Mouse (Mus musculus) intestine, postnatal 0 days (tissue): ENCODE measurements around the gene Tmem268. TPM values are rescaled to one million over a fixed set of nuclear protein-coding genes. Genes with fewer than 3 reads are reported as not detected.

ENCODE experiments used
- ATAC-seq: fragments of 200-750 bp; cut with Nextera tagmentation; 2 replicates; pipeline ENCODE4 v1.8.0; 2017; ENCODE audit warnings: mild to moderate bottlenecking, moderate TSS enrichment, moderate library complexity
- H3K27ac ChIP-seq: fragments of 300-500 bp; sonication (generic); 2 replicates; pipeline ENCODE4 v1.5.1; 2014; ENCODE audit warnings: mild to moderate bottlenecking, low read depth, low read length, moderate library complexity
- H3K27me3 ChIP-seq: fragments of 300-500 bp; sonication (generic); replicated peaks from 2 replicates; pipeline ENCODE4 v1.6.1; 2014; ENCODE audit warnings: low read length, mixed read lengths; ENCODE audit not compliant: control insufficient read depth, insufficient read depth
- H3K36me3 ChIP-seq: fragments of 300-500 bp; sonication (generic); 2 replicates; pipeline ENCODE4 v1.6.1; 2014; ENCODE audit warnings: mild to moderate bottlenecking, moderate library complexity; ENCODE audit not compliant: control insufficient read depth, insufficient read depth
- H3K4me1 ChIP-seq: fragments of 300-500 bp; sonication (generic); replicated peaks from 2 replicates; pipeline ENCODE4 v1.6.1; 2014; ENCODE audit warnings: antibody characterized with exemption, low read length, mixed read lengths; ENCODE audit not compliant: control insufficient read depth, insufficient read depth
- H3K4me2 ChIP-seq: fragments of 300-500 bp; sonication (generic); replicated peaks from 2 replicates; pipeline ENCODE4 v1.6.1; 2014; ENCODE audit warnings: low read depth, mild to moderate bottlenecking, moderate library complexity
- H3K4me3 ChIP-seq: fragments of 300-500 bp; sonication (generic); 2 replicates; pipeline ENCODE4 v1.5.1; 2014; ENCODE audit warnings: low read depth, low read length
- H3K9ac ChIP-seq: fragments of 300-500 bp; sonication (generic); 2 replicates; pipeline ENCODE4 v1.6.1; 2014; ENCODE audit warnings: mild to moderate bottlenecking, low read depth, low read length
- H3K9me3 ChIP-seq: fragments of 300-500 bp; sonication (generic); 2 replicates; pipeline ENCODE4 v1.6.1; 2016; ENCODE audit warnings: mixed run types; ENCODE audit not compliant: control insufficient read depth
- CTCF ChIP-seq: sonication (generic); IDR thresholded peaks from 2 replicates; pipeline ENCODE4 v1.5.1; 2016; ENCODE audit warnings: low read depth, mild to moderate bottlenecking, control low read depth, antibody characterized with exemption, moderate library complexity
- WGBS: fragments of 180-500 bp; shearing (Covaris S2); extraction: QIAGEN DNeasy Blood & Tissue Kit; methylation state at CpG from one replicate; pipeline ENCODE4 v1.1.7; 2014; 5-methylcytosine and 5-hydroxymethylcytosine counted together
- polyA plus RNA-seq: library from polyadenylated mRNA; unstranded; fragments of >200 nt; fragmentation: Nextera tagmentation; extraction: Ambion mirVana; gene quantifications from 2 replicates; pipeline ENCODE4 v1.2.1, GENCODE M21; 2015

Gene Tmem268
- polyA plus RNA-seq, 1 experiment from 2014 or later = 15.5 TPM

DNA sequence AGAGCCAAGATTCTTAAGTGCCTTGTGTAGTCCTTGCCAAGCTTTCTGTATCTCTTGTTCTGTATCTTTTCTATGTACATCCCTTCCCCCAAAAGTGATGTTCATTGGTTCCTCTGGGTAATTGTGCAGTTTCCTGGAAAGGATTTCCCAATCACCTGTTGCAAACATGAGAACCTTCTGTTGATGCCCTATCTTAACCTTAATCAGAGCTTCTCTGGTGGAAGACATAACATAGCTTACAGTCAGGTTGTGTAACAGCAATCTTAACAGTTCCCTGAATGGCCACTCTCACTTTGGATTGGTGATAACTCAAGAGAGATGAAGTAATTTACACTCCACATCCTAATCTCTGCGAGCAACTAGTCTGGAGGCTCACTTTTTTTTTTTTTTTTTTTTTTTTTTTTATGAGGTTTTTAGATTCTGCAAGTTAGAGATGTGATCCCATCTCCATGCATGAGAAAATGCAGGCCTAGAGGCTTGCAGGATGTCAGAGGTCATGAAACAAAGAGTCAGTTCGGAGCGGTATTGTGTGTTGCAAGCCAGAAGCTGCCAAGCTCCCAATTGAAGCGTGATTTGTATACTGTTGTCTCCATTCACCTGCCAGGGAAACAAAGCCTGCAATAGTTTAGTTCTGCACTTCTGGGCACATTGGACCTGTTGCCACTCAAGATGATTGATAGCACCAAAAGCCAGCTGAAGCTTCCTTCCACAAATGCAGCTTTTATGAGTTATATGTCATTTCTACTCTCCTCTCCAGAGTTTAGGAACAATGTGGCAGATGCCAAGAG, 4.6 kb upstream of the Tmem268 start:
- ATAC-seq = no peak
- Histone ChIP-seq H3K27me3 (no peaks in the 10 kb centered on the region), H3K36me3 (peaks cover 34% of the 10 kb centered on the region), H3K4me3 (no peak overlapping the region), H3K4me2 (no peak overlapping the region), H3K4me1 (peaks cover 4% of the 10 kb centered on the region; the same call in 1 of the 2 replicates), H3K27ac (no peak overlapping the region), H3K9ac (no peak overlapping the region), H3K9me3 (no peaks in the 10 kb centered on the region)
- no peak for TF ChIP-seq CTCF
- WGBS = 62% methylated on average over 4 of the region's 4 CpGs

GRCm38 (mm10) chr4:63554616-63555015, 4.0 kb upstream of the Tmem268 start:
- ATAC-seq = no peak
- Histone ChIP-seq H3K9me3 (no peaks in the 10 kb centered on the region), H3K36me3 (peaks cover 28% of the 10 kb centered on the region), H3K4me2 (no peak overlapping the region), H3K9ac (no peak overlapping the region), H3K4me3 (no peak overlapping the region), H3K27me3 (no peaks in the 10 kb centered on the region), H3K4me1 (peaks cover 4% of the 10 kb centered on the region; the same call in 1 of the 2 replicates), H3K27ac (no peak overlapping the region)
- TF ChIP-seq CTCF = no peak
- WGBS = 32% methylated on average over 3 of the region's 3 CpGs

DNA sequence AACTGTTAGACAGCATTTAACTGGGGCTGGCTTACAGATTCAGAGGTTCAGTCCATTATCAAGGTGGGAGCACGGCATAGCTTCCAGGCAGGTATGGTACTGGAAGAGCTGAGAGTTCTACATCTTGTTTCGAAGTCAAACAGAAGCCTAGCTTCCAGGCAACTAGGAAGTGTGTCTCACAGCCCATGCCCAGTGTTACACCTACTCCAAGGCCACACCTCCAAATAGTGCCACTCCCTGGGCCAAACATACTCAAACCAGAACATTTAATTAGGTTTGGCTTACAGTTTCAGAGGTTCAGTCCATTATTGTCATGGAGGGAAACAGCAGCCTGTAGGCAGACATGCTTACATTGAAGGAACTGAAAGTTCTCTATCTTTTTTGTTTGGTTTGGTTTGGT, 3.5 kb upstream of the Tmem268 start:
- TF ChIP-seq CTCF = no peak
- no peak overlapping the region for H3K4me3 ChIP-seq
- H3K4me1 ChIP-seq = peaks cover 4% of the 10 kb centered on the region; the same call in 1 of the 2 replicates
- H3K9me3 ChIP-seq = no peaks in the 10 kb centered on the region
- no peak overlapping the region for H3K9ac ChIP-seq
- WGBS = 83% methylated on average over 2 of the region's 2 CpGs
- no peak for ATAC-seq
- peaks cover 26% of the 10 kb centered on the region for H3K36me3 ChIP-seq
- no peaks in the 10 kb centered on the region for H3K27me3 ChIP-seq
- no peak overlapping the region for H3K27ac ChIP-seq
- H3K4me2 ChIP-seq = no peak overlapping the region

GRCm38 (mm10) chr4:63556665-63557064, 1.9 kb upstream of the Tmem268 start:
- Histone ChIP-seq H3K9ac (no peak overlapping the region), H3K27ac (no peak overlapping the region), H3K4me1 (peaks cover 13% of the 10 kb centered on the region; the same call in 1 of the 2 replicates), H3K36me3 (peaks cover 13% of the 10 kb centered on the region), H3K4me3 (no peak overlapping the region), H3K9me3 (no peaks in the 10 kb centered on the region), H3K4me2 (no peak overlapping the region), H3K27me3 (no peaks in the 10 kb centered on the region)
- 53% methylated on average over 5 of the region's 5 CpGs for WGBS
- ATAC-seq = no peak
- no peak for TF ChIP-seq CTCF

DNA sequence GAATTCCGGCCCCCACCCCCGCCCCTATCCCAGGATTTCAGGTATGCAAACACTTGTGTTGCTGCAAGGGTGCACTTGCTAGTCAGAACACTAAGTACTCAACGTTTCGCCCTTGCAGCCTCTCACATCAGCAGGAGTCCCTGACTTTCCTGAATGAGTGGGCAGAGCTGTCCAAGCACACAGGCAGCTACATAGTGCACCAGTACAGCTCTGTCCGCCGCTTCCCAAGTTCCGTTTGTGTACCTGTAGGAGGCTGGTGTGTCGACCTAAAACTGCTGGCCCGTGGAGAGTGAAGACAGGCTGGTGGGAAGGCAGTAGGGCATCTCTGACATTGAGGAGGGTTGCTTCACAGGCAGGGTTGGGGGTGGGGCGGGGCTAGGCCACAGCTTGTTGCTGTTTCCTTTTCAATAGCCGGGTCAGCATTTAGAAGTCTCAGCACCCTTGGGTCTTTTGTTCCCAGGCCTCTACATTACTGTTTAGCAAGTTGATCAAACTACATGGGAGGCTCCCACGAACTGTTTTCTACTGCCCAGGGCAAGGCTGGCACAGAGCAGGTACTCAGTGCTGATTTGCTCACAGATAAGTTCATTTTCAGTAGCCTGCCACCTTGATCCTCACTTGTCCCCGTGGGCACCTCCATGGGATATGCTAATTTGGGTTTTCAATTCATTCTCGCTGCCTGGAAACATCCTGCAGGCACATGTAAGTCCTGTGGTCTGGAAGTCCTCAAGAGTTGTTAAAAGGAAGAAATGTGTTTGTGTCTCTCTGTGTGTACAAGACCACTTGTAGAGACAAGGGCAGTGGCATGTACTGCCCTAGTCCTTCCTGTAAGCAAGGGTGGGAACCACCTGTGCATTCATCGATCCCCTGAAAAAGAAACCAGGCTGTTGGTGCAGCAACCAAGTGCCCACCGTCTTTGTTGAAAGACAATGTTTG, 1.2 kb upstream of the Tmem268 start:
- peak overlapping the region; percentile 83 for H3K4me2 ChIP-seq
- 36% methylated on average over 16 of the region's 16 CpGs for WGBS
- no peak for ATAC-seq
- H3K27ac ChIP-seq = peak overlapping the region; percentile 88; the same call in 1 of the 2 replicates
- no peaks in the 10 kb centered on the region for H3K27me3 ChIP-seq
- H3K36me3 ChIP-seq = peaks cover 6% of the 10 kb centered on the region
- no peak overlapping the region; the same call in 1 of the 2 replicates for H3K4me3 ChIP-seq
- H3K4me1 ChIP-seq = peaks cover 18% of the 10 kb centered on the region; the same call in 1 of the 2 replicates
- no peak for TF ChIP-seq CTCF
- H3K9ac ChIP-seq = no peak overlapping the region
- H3K9me3 ChIP-seq = no peaks in the 10 kb centered on the region
